Mouse (Mus musculus) testis, postnatal 14 days (tissue): ENCODE data around the gene G430095P16Rik.
A peak's percentile ranks its signal among the peaks of the same experiment; 100 is the strongest.

ENCODE experiments used
- DNase-seq: peaks from one replicate; pipeline ENCODE4 v3.0.0; 2021; ENCODE audit warnings: low spot score

Gene G430095P16Rik

DNA sequence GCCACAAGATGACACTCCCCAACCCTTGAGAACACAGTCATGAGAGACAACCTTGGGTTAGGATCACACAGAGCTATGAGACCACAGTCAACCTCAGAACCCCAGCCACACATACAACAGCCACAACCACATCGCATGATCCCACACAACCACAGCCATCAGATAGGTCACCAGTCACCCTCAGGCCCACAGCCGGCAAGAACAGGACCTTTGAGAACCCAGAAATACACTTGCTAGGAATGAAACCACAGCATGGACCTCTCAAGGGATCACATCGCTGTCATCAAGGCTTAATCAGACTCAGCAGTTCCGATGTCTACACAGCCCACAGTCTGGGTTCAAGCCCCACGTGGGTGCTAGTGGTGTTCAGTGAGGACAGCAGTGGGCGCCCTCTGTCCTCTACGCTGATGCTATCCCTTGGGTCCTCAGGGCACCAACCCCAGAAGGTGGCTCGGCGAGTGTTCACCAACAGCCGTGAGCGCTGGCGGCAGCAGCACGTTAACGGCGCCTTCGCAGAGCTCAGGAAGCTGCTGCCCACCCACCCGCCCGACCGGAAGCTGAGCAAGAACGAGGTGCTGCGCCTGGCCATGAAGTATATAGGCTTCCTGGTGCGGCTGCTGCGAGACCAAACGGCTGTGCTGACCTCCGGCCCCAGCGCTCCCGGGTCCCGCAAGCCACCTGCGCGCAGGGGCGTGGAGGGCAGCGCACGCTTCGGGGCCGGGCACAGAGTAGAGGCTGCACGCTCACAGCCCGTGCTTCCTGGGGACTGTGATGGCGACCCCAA, 19.1 kb upstream of the G430095P16Rik start:
- no peak for DNase-seq

DNA sequence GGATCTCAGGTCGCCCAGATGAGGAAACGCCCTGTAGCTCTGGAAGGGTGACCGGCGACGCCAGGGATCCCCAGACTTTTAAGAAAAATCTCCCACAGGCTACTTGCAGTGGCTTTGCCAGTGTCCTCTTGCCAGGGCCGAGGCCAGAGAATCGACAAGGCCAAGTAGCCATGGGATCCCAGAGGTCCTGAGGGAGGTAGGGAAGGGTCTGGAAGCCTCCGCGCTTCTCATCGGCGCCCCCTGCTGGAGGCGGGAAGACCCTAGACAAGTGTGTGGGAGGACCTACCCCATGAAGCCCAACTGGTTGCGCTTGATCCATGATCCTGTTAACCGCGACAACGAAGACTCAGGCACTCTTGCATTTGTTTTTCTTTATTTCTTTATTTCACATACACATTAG, 18.5 kb upstream of the G430095P16Rik start:
- DNase-seq = peak; percentile 83

DNA sequence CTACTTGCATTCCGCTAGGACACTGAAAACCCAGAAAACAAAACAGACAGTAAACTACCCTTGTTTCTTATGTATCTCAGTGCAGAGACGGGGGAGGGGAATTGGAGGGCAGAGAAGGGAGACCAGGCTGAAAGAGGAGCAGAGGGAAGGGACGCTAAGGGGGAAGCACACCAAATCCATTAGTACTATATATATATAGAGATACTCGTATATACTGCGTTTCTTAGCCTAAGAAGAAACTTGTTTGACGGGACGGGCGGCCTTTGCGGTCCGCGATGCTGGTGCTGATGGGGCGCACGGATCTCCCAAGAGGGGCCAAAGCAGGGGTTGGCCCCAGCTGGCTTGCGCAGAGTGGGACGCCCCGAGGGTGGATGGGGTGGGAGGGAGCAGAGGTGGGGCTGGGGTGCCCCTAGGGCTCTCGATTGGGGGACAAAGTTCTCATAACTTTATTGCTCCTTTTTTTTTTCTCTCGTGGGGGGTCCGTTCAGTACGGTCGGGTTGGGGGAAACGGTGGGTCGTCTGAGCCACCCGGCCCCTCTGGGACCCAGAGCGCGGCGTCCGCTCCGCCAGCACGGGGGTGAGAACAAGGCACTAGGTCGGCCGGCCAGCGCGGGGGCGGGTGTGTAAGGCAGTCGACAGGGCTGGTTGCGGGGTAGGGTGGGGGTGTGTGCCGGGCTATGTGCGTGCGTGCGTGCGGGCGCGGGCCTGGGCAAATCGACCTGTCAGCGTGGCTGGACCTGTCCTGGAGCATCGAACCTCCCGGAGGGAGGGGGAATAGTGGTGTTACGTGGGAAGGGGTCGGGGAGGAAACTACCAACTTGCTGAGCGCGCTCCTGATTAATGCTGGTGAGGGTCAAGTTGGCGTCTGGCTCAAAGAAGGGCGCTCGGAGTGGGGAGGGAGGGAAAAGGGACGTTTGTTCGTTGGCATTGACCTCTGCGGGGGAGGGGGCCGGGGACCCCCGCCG, 17.7 kb upstream of the G430095P16Rik start:
- peak; percentile 49 for DNase-seq

- no peak for DNase-seq
Observed at GRCm38 (mm10) chr8:84705960-84706359, 16.8 kb upstream of the G430095P16Rik start.

- peak; percentile 60 for DNase-seq
Observed at GRCm38 (mm10) chr8:84706610-84707266, 16.1 kb upstream of the G430095P16Rik start.

GRCm38 (mm10) chr8:84707267-84707883, 15.4 kb upstream of the G430095P16Rik start:
- peak; percentile 71 for DNase-seq

DNA sequence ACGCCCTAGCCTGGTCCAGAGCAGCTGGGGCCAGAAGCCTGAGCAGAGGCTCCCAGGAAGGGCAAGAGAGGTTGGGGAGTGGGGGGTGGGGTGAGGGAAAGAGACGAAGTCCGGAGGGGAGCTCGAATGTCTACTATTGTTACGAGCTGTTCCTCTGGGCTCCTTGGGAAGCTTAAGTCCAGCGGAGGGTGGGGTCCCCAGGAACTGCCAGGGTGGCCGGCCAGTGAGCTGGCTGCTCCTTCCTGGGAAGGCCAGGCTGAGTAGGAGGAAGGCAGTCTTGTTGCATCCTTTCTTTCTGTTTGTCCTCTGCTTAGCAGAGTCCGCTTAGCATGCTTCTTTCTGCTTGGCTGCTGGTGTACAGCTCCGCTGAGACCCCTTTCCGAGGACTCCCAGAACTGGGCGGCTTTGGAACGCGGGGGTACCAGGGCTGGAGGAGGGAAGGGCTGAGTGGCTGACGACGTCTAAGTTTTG, 14.7 kb upstream of the G430095P16Rik start:
- peak; percentile 65 for DNase-seq

DNA sequence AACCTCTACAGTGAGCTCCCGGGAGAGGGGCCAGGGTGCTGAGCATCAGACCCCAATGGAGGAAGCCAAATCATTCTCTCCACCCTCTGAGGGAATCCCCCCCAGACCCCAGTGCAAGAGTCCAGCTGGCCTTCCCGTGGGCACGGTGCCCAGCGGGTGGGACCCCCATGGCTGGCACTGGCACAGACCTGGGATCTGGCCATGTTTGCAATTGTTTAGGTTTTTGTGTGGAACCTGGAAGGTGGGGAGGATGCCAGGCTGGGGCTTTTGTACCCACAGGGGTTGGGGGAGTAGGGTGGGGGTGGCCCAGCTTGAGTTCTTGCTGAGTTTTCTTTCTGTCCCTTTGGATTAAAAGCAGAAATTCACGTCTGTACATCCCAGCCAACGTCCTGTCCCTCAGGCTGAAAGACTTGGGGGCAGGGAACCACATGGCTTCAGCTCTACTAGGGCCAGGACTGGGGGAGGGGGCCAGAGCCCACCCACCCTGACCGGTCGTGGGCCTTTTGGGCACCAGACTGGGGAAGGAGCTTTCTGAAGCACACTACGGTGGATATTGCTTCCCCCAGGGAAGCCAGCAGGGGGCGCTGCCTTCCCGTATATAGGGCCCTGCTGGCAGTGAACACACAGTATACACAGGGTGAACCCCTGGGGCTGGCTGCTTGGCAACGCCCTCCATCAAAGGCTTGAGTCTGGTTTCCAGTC, 13.9 kb upstream of the G430095P16Rik start:
- peak; percentile 80 for DNase-seq

DNA sequence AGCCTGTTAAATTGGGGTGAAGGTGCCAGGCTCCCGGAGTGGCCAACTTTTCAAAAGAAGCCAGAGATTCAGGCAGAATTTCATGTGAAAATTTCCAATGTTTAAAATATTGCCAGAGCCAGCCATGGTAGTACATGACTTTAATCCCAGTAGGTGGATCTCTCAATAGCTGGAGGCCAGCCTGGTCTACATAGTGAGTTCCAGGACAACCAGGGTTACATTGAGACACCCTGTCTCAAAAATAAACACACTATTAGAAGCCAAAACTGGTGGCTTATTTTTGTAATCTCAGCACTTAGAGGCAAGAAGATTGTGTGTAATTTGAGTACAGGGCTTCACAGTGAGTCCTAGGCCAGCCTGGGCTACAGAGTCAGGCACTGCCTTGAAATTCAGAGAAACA, 12.9 kb upstream of the G430095P16Rik start:
- no peak for DNase-seq

GRCm38 (mm10) chr8:84711312-84711711, 11.5 kb upstream of the G430095P16Rik start:
- no peak for DNase-seq

DNA sequence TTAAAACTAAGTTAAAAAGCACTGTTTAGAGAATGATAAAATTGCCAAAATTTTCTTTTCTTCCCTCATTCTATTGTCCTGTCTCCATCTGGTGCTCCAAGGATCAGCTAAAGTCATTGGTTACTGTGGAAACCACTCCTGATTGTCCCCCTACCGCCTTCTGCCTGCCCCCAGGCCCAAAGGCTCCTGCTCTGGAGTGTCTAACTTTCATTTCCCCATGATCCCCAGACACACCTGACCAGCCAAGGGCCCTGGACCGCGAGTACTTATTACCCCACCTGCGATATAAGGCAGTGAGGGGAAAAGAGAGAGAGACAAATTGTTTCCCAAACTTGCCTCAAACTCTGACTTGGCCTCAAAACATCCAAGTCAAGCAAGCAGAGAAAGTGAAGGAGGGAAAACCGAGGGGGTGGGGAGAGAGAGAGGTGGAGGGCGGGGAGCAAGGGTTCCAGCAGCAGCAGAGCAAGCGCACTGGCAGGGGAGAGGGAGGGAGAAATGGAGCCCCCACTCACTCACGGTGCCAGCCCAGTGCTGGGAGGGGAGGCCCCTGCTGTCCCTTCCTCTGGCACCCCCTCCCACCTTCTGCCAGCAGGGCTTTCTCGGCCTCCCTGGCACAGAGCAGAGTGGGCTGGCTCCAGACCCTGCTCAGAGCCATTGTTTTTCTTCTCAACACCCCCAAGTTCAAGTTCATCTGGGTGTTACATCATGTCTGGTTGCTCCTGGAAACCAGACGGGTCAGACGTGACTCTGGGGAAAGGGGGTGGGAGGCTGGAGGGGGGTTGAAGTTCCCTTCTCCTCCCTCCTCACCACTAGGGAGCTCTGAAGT, 10.7 kb upstream of the G430095P16Rik start:
- DNase-seq = no peak

DNA sequence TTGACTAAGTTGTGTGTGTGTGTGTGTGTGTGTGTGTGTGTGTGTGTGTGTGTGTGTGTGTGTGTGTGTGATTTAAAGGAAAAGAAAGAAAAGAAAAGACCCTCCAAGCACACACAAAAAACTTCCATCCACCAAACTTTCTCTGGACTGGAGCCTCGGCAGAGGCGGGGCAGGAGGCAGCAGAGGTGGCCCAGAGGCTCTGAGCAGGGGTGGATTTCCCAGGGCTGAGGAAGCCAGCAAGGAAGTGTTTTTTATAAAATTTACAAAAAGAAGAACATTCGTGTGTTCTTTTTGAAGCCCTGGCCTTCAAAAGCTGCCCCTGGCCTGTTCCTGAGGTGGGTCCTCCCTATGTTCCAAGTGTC, 10.1 kb upstream of the G430095P16Rik start:
- DNase-seq = no peak

GRCm38 (mm10) chr8:84713381-84713780, 9.4 kb upstream of the G430095P16Rik start:
- DNase-seq = no peak

GRCm38 (mm10) chr8:84714161-84714560, 8.6 kb upstream of the G430095P16Rik start:
- no peak for DNase-seq

- no peak for DNase-seq
Observed at GRCm38 (mm10) chr8:84715893-84716468, 6.8 kb upstream of the G430095P16Rik start.

DNA sequence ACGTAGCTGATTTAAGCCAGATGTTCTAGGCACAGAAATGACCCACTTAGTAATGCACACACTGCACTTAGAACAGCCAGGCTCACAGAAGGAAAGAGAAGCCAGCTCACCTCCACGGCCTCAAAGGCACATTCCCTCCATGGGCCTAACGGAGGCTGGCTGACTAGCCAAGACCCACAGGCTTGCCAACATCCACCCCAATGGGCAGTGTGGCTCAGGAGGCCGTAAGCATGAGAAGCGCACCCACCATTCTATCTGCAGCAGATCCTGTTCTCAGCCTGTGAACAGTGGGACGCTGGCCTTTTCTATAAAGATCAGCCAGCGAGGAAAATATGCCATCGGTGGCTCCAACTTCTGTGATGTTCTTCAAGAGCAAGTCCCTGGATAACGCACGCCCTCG, 6.0 kb upstream of the G430095P16Rik start:
- no peak for DNase-seq

DNA sequence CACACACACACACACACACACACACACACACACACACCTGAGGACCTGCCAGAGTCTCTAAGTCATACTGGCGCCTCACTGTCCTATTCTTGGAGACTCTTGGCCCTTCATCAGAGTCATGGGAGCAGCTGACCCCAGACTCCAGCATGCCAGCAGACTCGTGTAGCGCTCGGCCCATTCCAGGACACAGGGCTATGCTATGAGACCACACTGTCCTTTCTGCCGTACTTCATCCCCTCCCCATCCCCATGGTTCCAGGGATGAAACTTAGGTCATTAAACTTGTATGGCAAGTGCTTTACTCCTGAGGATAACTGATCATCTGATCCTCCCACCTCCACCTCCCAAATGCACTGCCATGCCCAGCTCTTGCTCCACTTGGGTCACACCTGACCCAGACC, 4.3 kb upstream of the G430095P16Rik start:
- no peak for DNase-seq

GRCm38 (mm10) chr8:84718959-84719690, 3.7 kb upstream of the G430095P16Rik start:
- DNase-seq = no peak

DNA sequence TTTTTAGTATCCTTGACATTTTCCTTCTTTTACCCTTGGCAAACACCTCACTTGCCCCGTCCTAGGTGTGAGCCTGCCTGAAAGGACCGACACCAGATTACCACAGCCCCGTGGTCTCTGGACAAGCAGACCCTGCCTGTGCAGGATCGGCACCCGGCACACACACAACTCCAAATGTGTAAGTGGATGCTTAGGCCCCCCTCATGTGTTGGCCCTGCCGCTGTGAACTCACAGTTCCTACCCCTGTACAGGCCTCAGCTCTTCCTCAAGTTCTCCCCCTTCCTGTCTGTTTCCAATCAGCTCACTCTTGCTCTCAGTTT, 317 bp upstream of the G430095P16Rik start:
- DNase-seq = no peak

- DNase-seq = no peak
Observed at GRCm38 (mm10) chr8:84723571-84723900, 729 bp downstream of the G430095P16Rik start.
